Mouse (Mus musculus) lung, adult 2 months (tissue): ENCODE measurements around the gene Gata3. TPM values are rescaled to one million over a fixed set of nuclear protein-coding genes. Genes with fewer than 3 reads are reported as not detected.

Experiments
- DNase-seq: peaks from one replicate; pipeline ENCODE4 v3.0.0; 2022
- H3K4me1 ChIP-seq: fragments of 200-500 bp; 2 replicates; pipeline ENCODE4 v1.6.1; 2011; ENCODE audit warnings: low read length; ENCODE audit not compliant: control insufficient read depth, insufficient read depth
- H3K4me3 ChIP-seq: fragments of 200-500 bp; replicated peaks from 2 replicates; pipeline ENCODE3; 2011; ENCODE audit warnings: low read depth, mild to moderate bottlenecking, control low read depth, low read length; ENCODE audit errors: extremely low read depth
- CTCF ChIP-seq: fragments of 200-500 bp; IDR thresholded peaks from 2 replicates; pipeline ENCODE4 v1.5.1; 2011; ENCODE audit warnings: mild to moderate bottlenecking, low read length, control low read depth; ENCODE audit not compliant: insufficient read depth
- POLR2A ChIP-seq: fragments of 200-500 bp; IDR thresholded peaks from 2 replicates; pipeline ENCODE4 v1.6.1; 2011; ENCODE audit warnings: low read depth, mild to moderate bottlenecking, control low read depth, low read length, borderline replicate concordance; ENCODE audit errors: extremely low read depth
- WGBS: fragments of 180-500 bp; shearing (Covaris S2); methylation state at CpG from one replicate; pipeline ENCODE4 v1.1.7; 2018; 5-methylcytosine and 5-hydroxymethylcytosine counted together
- polyA plus RNA-seq: library from polyadenylated mRNA; depleted of rRNA; stranded (reverse); fragments of >200 nt; gene quantifications from 2 replicates; pipeline ENCODE4 v1.2.3, GENCODE M21; 2012; rRNA removed

Gene Gata3
- polyA plus RNA-seq, 1 experiment = 13.9 TPM

DNA sequence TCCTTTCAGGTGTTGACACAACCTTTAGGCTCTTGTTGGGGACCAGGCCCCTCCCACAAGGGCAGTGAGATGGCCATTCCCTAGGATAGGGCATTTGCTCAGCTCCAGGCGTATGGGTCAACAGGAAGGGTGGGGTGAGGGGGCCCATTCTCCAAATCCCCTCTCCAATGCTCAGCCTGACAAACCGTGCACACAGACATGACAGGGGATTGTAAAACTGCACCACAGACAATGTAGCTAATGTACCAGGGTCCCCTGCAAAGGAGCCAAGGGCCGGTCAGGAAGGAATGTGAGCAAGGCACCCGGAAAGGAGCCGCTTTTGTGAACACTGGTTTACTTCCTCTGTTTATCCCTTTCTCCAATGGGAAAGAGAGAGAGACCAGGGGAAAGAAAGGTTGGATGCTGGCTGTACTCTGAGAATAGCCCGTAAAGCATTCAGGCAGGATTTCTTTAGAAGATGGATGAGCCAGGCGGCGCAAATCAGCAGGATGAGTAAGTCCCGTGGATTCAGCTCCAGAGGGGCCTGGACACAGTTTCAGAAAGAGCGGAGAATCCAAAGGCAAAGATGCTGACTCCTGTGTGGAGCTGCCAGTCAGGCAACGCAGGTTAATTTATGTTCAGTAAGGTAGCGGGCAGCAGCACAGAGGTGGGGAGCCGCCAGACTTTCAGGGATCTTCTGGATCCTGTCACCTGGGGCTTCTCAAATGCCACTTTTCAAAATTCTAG lies 36.8 kb downstream of the Gata3 start:
- TF ChIP-seq CTCF (no peak), POLR2A (no peak)
- H3K4me3 ChIP-seq = no peak overlapping the region
- WGBS = 45% methylated on average over 13 of the region's 13 CpGs
- no peak for DNase-seq
- H3K4me1 ChIP-seq = peaks cover 3% of the 10 kb centered on the region; the same call in 1 of the 2 replicates

DNA sequence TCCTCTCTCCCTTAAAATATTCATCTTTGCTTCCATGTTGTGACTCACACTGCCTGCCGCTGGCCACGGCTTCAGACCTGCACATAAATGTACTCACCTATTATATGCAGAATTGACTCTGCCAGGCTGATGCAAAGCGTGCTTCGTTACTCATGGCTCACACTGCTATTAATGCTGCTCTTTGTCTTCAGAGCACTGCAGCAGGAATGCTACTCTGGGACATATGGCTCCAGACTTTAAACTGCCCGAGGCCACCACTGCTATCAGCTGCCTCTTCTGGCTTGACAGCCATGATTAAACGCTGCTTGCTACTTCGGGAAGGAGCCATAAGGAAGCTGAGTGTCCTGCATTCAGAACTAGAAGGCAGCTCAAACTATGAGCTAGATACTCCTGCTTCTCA lies 54.6 kb downstream of the Gata3 start:
- DNase-seq = no peak
- no peak for TF ChIP-seq CTCF
- no peak for TF ChIP-seq POLR2A
- H3K4me1 ChIP-seq = no peaks in the 10 kb centered on the region; the same call in 1 of the 2 replicates
- 69% methylated on average over 7 of the region's 7 CpGs for WGBS
- no peak overlapping the region for H3K4me3 ChIP-seq

DNA sequence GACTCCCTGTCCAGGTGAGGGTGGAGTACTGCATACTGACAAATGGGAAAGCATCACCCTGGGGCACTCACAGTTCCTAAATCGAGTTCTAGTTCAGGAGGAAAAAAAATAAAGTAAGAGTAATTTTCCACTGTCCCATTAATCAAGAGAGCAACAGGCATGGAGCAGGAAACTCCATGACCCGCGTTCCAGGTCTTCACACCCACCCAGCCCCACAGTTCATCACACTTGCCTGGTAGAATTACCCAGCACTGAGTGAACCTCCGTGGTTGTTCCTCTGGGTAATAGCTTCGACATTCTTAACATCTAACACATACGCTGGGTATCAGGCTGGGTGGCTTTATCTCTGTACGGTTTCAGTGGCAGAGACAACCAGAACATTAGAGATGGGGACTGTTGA lies 56.1 kb downstream of the Gata3 start:
- 69% methylated on average over 7 of the region's 7 CpGs for WGBS
- TF ChIP-seq CTCF (no peak), POLR2A (no peak)
- no peaks in the 10 kb centered on the region; the same call in 1 of the 2 replicates for H3K4me1 ChIP-seq
- no peak overlapping the region for H3K4me3 ChIP-seq
- no peak for DNase-seq

DNA sequence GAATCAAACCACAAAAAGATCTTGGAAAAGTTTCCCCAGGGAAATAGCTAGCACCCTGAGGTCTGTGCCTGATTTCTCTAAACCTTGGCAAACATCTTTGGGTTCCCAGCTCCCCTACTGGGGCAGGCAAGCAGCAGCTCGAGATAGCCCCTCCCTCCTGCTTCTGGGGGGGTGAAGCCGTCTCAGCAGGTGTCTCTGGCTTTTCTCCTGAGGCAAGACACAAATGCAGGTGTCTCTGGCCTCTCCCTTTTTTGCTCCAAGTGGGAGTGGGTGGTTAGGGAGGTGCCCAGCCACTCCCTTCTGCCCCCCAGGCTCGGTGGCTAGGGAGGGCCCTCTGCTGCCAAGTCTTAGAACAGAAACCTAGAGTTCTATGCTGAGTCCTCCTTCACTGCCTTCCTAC lies 62.2 kb downstream of the Gata3 start:
- H3K4me3 ChIP-seq = no peak overlapping the region
- no peaks in the 10 kb centered on the region; the same call in 1 of the 2 replicates for H3K4me1 ChIP-seq
- DNase-seq = no peak
- WGBS = 34% methylated on average over 3 of the region's 3 CpGs
- TF ChIP-seq POLR2A = no peak
- no peak for TF ChIP-seq CTCF

DNA sequence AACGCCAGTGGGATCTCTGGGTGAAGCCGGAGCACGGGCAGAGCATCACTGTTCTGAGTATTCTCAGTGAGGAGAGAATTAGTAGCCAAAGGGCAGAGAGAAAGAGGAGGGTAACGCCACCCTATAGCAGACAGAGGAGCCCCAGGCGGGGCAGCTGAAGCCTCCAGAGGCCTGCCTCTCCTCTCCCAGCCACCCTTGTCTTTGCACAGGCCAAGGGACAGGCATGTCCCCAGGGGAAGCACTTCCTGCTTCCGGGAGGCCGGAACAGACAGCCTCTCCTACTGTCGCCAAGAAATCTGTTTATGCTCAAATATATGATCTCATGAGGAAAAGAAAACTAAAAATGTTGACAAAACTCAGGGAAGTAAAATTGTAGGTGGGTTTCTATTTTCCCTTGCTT lies 69.2 kb downstream of the Gata3 start:
- Histone ChIP-seq H3K4me3 (no peak overlapping the region), H3K4me1 (no peaks in the 10 kb centered on the region)
- WGBS = 70% methylated on average over 8 of the region's 8 CpGs
- TF ChIP-seq CTCF (no peak), POLR2A (no peak)
- no peak for DNase-seq

DNA sequence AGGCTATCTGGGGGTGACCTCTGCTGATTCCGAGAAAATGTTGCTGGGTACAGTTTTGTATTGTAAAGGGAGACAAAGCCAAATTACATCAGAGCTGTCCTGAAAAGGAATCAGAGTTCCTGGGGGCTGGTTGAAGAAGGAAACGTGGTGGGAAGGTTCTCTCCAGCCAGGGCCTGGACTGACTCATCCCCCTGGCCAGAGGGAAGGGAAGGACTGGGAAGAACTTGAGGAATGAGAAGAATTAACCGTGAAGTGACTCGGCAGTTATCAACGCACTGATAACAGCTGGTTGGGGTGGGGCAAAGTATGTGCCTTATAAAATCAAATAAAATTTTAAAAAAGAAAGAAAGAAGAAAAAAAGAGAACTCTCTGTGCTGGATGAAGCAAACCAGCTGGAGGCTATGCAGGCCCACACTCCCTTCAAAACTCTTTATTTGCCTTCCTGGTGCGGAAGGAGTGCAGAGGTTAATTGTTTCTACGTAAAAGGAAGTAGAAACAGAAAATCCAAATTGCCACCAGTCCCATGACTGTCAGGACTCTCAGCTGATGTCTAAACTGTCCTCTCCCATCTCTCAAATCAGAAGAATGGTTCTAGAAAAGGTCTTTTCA lies 71.6 kb downstream of the Gata3 start:
- no peak for DNase-seq
- Histone ChIP-seq H3K4me1 (no peaks in the 10 kb centered on the region), H3K4me3 (no peak overlapping the region)
- TF ChIP-seq POLR2A (no peak), CTCF (no peak)
- WGBS = 52% methylated on average over 7 of the region's 7 CpGs

Other genes with a start within 250 kb of the Gata3 start
- not detected in 2 replicates for gene 4930412O13Rik, start 8.8 kb downstream of the Gata3 start, polyA plus RNA-seq
- not detected in 2 replicates for gene 9230102O04Rik, start 494 bp downstream of the Gata3 start, polyA plus RNA-seq
- 5.8 and 8.7 TPM in 2 replicates for gene Taf3, start 158.6 kb upstream of the Gata3 start, polyA plus RNA-seq
- gene Atp5c1, start 190.5 kb upstream of the Gata3 start, polyA plus RNA-seq = 125 and 180 TPM in 2 replicates
- 1.7 TPM in 2 replicates for gene Kin, start 190.6 kb upstream of the Gata3 start, polyA plus RNA-seq
- gene Itih2, start 241.4 kb upstream of the Gata3 start, polyA plus RNA-seq = 1.4 and 2.6 TPM in 2 replicates